Mouse (Mus musculus) heart, postnatal 0 days (tissue): Measurements from ENCODE around the gene Hsp90ab1.

Experiments
- CTCF ChIP-seq: IDR thresholded peaks from 2 replicates; pipeline ENCODE4 v1.5.1; 2016; ENCODE audit warnings: antibody characterized with exemption, control low read depth, low read depth
- EP300 ChIP-seq: IDR thresholded peaks from 2 replicates; pipeline ENCODE4 v1.6.1; 2016; ENCODE audit warnings: antibody characterized with exemption, low read depth

GRCm38 (mm10) chr17:45568990-45569389, 4.1 kb downstream of the Hsp90ab1 start:
- no peak for TF ChIP-seq CTCF
- TF ChIP-seq EP300 = no peak
